Mouse (Mus musculus) CH12.LX (cell line): ENCODE data around the gene Rpl32.

Experiments used
- BHLHE40 ChIP-seq: IDR thresholded peaks from 2 replicates; pipeline ENCODE4 v1.6.1; 2011; ENCODE audit warnings: mild to moderate bottlenecking, low read depth, low read length, improper control_type of control experiment
- CHD2 ChIP-seq: IDR thresholded peaks from 2 replicates; pipeline ENCODE4 v1.6.1; 2011; ENCODE audit warnings: low read length, improper control_type of control experiment
- CTCF ChIP-seq, 2 experiments: IDR thresholded peaks in 1 of 2; conservative IDR thresholded peaks in 1 of 2; 2 replicates each; pipeline ENCODE4 v1.5.1; 2011 to 2012; ENCODE audit warnings: low read depth in 2 of 2, low read length in 2 of 2, improper control_type of control experiment in 1 of 2, inconsistent platforms in 1 of 2, mild to moderate bottlenecking in 1 of 2, moderate library complexity in 1 of 2
- E2F4 ChIP-seq: IDR thresholded peaks from 2 replicates; pipeline ENCODE4 v1.6.1; 2011; ENCODE audit warnings: low read depth, low read length, improper control_type of control experiment; ENCODE audit not compliant: insufficient replicate concordance
- EP300 ChIP-seq: IDR thresholded peaks from 2 replicates; pipeline ENCODE4 v1.6.1; 2011; ENCODE audit warnings: low read length, improper control_type of control experiment
- MAX ChIP-seq: IDR thresholded peaks from 2 replicates; pipeline ENCODE4 v1.6.1; 2011; ENCODE audit warnings: low read length, improper control_type of control experiment
- POLR2A ChIP-seq: IDR thresholded peaks from 2 replicates; pipeline ENCODE4 v1.6.1; 2011; ENCODE audit warnings: low read depth, mild to moderate bottlenecking, improper control_type of control experiment, low read length
- POLR2AphosphoS2 ChIP-seq: IDR thresholded peaks from 2 replicates; pipeline ENCODE4 v1.6.1; 2011; ENCODE audit warnings: low read depth, low read length, improper control_type of control experiment
- UBTF ChIP-seq: IDR thresholded peaks from 2 replicates; pipeline ENCODE4 v1.6.1; 2012; ENCODE audit warnings: low read depth, mild to moderate bottlenecking, inconsistent platforms, low read length, improper control_type of control experiment, moderate library complexity
- USF1 ChIP-seq: IDR thresholded peaks from 2 replicates; pipeline ENCODE4 v1.6.1; 2014; ENCODE audit warnings: low read depth, mild to moderate bottlenecking, inconsistent platforms, low read length, improper control_type of control experiment
- ZC3H11A ChIP-seq: IDR thresholded peaks from 2 replicates; pipeline ENCODE4 v1.6.1; 2012; ENCODE audit warnings: low read depth, mild to moderate bottlenecking, inconsistent platforms, low read length, improper control_type of control experiment
- ZNF384 ChIP-seq: IDR thresholded peaks from 2 replicates; pipeline ENCODE4 v1.6.1; 2012; ENCODE audit warnings: low read depth, low read length, improper control_type of control experiment, inconsistent platforms

- no peak for TF ChIP-seq EP300
- TF ChIP-seq MAX, result no peak
- TF ChIP-seq CHD2, result no peak
- TF ChIP-seq POLR2AphosphoS2, result no peak
- no peak for TF ChIP-seq E2F4
- TF ChIP-seq CTCF (conservative IDR thresholded peaks at IDR 0.05 in 1 of 2, IDR thresholded peaks at IDR 0.05 in 1 of 2; ENCODE audit: low read depth in 2 of 2, low read length in 2 of 2), result no peak
- TF ChIP-seq USF1, result no peak
- no peak for TF ChIP-seq POLR2A
- TF ChIP-seq ZNF384, result no peak
- no peak for TF ChIP-seq ZC3H11A
- no peak for TF ChIP-seq UBTF
- no peak for TF ChIP-seq BHLHE40
These were observed 3.1 kb upstream of the Rpl32 start for GRCm38 (mm10) chr6:115811606-115812005.
